Mouse (Mus musculus): Measurements from ENCODE around the gene Il25. TPM values are rescaled to one million over a fixed set of nuclear protein-coding genes. Genes with fewer than 3 reads are reported as not detected.
"Not testable (repeated sequence)": the region's sequence is repeated elsewhere in the genome, so short reads cannot be mapped to it uniquely, and the experiment has no call there.

The Il25 gene
- polyA plus RNA-seq, 1 experiment from 2014 or later, result not detected

GRCm38 (mm10) chr14:54947008-54947407 lies 14.5 kb downstream of the Il25 start:
- WGBS, result 90% methylated on average over 11 of the region's 11 CpGs

GRCm38 (mm10) chr14:54948781-54949180 lies 16.3 kb downstream of the Il25 start:
- 90% methylated on average over 9 of the region's 9 CpGs for WGBS
- H3K36me3 ChIP-seq (replicated peaks), result no peaks in the 10 kb centered on the region
- no peaks in the 10 kb centered on the region for H3K9me3 ChIP-seq
- H3K4me1 ChIP-seq, result no peaks in the 10 kb centered on the region
- no peak overlapping the region for H3K4me3 ChIP-seq
- H3K27ac ChIP-seq, result no peak overlapping the region
- H3K27me3 ChIP-seq (ENCODE audit: poor library complexity, severe bottlenecking), result no peaks in the 10 kb centered on the region; the same call in 1 of the 2 replicates
- no peak for DNase-seq (ENCODE audit: extremely low spot score, low spot score)

More at GRCm38 (mm10) chr14:54947008-54947407, 14.5 kb downstream of the Il25 start:
- not testable (repeated sequence) for H3K9me3 ChIP-seq; H3K4me3 ChIP-seq; H3K36me3 ChIP-seq (replicated peaks); H3K27me3 ChIP-seq (ENCODE audit: poor library complexity, severe bottlenecking); DNase-seq (ENCODE audit: extremely low spot score, low spot score); H3K4me1 ChIP-seq; H3K27ac ChIP-seq

- Histone ChIP-seq H3K4me3 (no peak overlapping the region), H3K9me3 (no peaks in the 10 kb centered on the region), H3K27me3 (ENCODE audit: poor library complexity, severe bottlenecking) (no peaks in the 10 kb centered on the region; the same call in 1 of the 2 replicates), H3K4me1 (no peaks in the 10 kb centered on the region), H3K36me3 (replicated peaks) (no peaks in the 10 kb centered on the region), H3K27ac (no peak overlapping the region)
- 64% methylated on average over 12 of the region's 12 CpGs for WGBS
- no peak for DNase-seq (ENCODE audit: extremely low spot score, low spot score)
These were observed 18.0 kb downstream of the Il25 start for GRCm38 (mm10) chr14:54950493-54950892.

GRCm38 (mm10) chr14:54951587-54951986 lies 19.1 kb downstream of the Il25 start:
- Histone ChIP-seq H3K27me3 (ENCODE audit: poor library complexity, severe bottlenecking) (no peaks in the 10 kb centered on the region; the same call in 1 of the 2 replicates), H3K27ac (no peak overlapping the region), H3K4me3 (no peak overlapping the region), H3K4me1 (no peaks in the 10 kb centered on the region), H3K36me3 (replicated peaks) (no peaks in the 10 kb centered on the region), H3K9me3 (no peaks in the 10 kb centered on the region)
- WGBS, result 90% methylated on average over 6 of the region's 6 CpGs
- no peak for DNase-seq (ENCODE audit: extremely low spot score, low spot score)

GRCm38 (mm10) chr14:54953664-54954206 lies 21.2 kb downstream of the Il25 start:
- 90% methylated on average over 8 of the region's 8 CpGs for WGBS

DNA sequence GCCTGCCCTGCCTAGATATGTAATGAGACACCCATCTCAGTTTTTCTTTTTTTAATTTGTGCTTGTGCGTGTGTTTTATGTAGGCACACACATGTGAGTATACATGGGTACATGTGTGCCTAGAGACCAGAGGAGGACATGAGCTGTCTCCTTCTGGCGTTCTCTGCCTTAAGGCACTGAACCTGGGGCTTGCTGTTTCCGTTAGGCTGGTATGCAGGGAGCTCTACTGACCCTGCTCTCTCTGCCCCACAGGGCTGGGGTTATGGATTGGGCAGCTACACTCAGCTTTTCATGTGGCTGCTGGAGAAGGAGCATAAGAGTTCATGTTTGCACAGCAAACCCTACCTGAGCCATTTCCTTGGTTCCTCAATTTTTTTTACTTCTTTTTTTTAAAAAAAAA lies 22.0 kb downstream of the Il25 start:
- Histone ChIP-seq H3K27ac (no peak overlapping the region), H3K27me3 (ENCODE audit: poor library complexity, severe bottlenecking) (no peaks in the 10 kb centered on the region; the same call in 1 of the 2 replicates), H3K4me1 (no peaks in the 10 kb centered on the region), H3K9me3 (no peaks in the 10 kb centered on the region), H3K4me3 (no peak overlapping the region), H3K36me3 (replicated peaks) (no peaks in the 10 kb centered on the region)
- 88% methylated on average over 3 of the region's 3 CpGs for WGBS
- no peak for DNase-seq (ENCODE audit: extremely low spot score, low spot score)

More at GRCm38 (mm10) chr14:54953664-54954206, 21.2 kb downstream of the Il25 start:
- no peak for DNase-seq (ENCODE audit: extremely low spot score, low spot score)
- no peaks in the 10 kb centered on the region for H3K9me3 ChIP-seq
- no peaks in the 10 kb centered on the region for H3K36me3 ChIP-seq (replicated peaks)
- H3K4me1 ChIP-seq, result no peaks in the 10 kb centered on the region
- H3K4me3 ChIP-seq, result no peak overlapping the region
- H3K27ac ChIP-seq, result no peak overlapping the region
- H3K27me3 ChIP-seq (ENCODE audit: poor library complexity, severe bottlenecking), result no peaks in the 10 kb centered on the region; the same call in 1 of the 2 replicates

DNA sequence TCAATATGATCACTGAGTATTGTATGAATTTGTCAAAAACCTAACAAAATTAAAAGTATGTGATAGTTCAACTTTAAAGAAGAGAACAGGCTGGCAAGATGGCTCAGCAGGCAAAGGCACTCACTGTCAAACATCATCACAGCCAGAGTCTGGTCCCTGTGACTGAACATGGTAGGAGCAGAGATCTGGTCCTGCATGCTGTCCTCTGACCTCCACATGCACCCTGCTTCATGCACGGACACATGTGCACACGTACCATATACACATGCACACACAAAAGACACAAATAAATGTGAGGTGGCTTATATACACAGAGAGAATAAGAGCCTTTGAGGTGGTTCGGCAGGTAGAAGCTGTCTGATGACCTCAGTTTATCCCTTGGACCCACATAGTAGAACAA lies 23.0 kb downstream of the Il25 start:
- Histone ChIP-seq H3K27ac (no peak overlapping the region), H3K9me3 (no peaks in the 10 kb centered on the region), H3K36me3 (replicated peaks) (no peaks in the 10 kb centered on the region), H3K4me1 (peaks cover under 1% of the 10 kb centered on the region; the same call in 1 of the 2 replicates), H3K27me3 (ENCODE audit: poor library complexity, severe bottlenecking) (no peaks in the 10 kb centered on the region), H3K4me3 (no peak overlapping the region)
- WGBS, result 85% methylated on average over 3 of the region's 3 CpGs
- no peak for DNase-seq (ENCODE audit: extremely low spot score, low spot score)

- Histone ChIP-seq H3K4me1 (peaks cover 6% of the 10 kb centered on the region; the same call in 1 of the 2 replicates), H3K27ac (no peak overlapping the region), H3K27me3 (ENCODE audit: poor library complexity, severe bottlenecking) (no peaks in the 10 kb centered on the region), H3K9me3 (no peaks in the 10 kb centered on the region), H3K4me3 (no peak overlapping the region), H3K36me3 (replicated peaks) (no peaks in the 10 kb centered on the region)
- 86% methylated on average over 9 of the region's 9 CpGs for WGBS
- no peak for DNase-seq (ENCODE audit: extremely low spot score, low spot score)
These were observed 24.0 kb downstream of the Il25 start for GRCm38 (mm10) chr14:54956533-54956932.

DNA sequence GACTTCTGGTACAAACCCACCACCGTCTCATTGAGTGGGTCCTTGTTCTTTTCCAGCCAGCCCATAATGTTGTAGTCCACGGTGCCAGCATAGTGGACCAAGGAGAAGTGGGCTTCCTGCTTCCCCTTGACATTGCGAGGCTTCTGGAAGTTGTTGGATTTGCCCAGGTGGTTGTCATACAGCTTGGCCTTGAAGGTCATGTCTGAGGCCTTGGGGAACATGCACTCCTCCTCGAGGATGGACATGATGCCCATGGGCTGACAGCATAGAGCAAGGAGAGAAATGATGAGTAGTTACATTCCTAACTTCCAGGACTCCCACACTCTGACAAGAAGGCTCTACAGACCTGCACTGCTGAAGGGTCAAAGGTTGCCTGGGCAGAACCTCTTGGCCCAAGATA lies 26.0 kb downstream of the Il25 start:
- 79% methylated on average over 4 of the region's 4 CpGs for WGBS
- Histone ChIP-seq H3K36me3 (replicated peaks) (no peaks in the 10 kb centered on the region), H3K27ac (no peak overlapping the region), H3K4me1 (peaks cover 6% of the 10 kb centered on the region; the same call in 1 of the 2 replicates), H3K9me3 (no peaks in the 10 kb centered on the region), H3K4me3 (no peak overlapping the region), H3K27me3 (ENCODE audit: poor library complexity, severe bottlenecking) (no peaks in the 10 kb centered on the region)
- no peak for DNase-seq (ENCODE audit: extremely low spot score, low spot score)

DNA sequence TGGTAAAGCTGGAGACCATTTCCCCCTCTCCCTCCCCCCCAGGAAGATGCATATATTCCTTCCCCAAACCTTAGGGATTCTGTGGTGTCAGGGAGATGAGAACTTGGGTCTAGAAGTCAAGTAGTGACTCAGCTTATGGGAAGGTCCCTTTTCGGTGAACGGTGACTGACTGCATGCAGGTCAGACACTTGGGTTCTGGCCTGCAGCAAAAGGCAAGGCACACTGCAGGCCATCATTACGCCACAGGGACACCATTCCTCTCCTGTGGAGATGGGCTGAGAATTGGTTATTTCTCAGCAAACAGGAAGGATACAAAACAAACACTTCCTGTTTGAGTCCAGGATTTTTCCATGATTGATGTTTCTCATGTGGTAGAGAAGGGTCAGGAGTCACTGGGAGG lies 26.7 kb downstream of the Il25 start:
- Histone ChIP-seq H3K4me3 (no peak overlapping the region), H3K36me3 (replicated peaks) (no peaks in the 10 kb centered on the region), H3K9me3 (no peaks in the 10 kb centered on the region), H3K27ac (no peak overlapping the region), H3K4me1 (peaks cover 6% of the 10 kb centered on the region; the same call in 1 of the 2 replicates), H3K27me3 (ENCODE audit: poor library complexity, severe bottlenecking) (no peaks in the 10 kb centered on the region)
- no peak for DNase-seq (ENCODE audit: extremely low spot score, low spot score)
- 91% methylated on average over 3 of the region's 3 CpGs for whole genome bisulfite sequencing

DNA sequence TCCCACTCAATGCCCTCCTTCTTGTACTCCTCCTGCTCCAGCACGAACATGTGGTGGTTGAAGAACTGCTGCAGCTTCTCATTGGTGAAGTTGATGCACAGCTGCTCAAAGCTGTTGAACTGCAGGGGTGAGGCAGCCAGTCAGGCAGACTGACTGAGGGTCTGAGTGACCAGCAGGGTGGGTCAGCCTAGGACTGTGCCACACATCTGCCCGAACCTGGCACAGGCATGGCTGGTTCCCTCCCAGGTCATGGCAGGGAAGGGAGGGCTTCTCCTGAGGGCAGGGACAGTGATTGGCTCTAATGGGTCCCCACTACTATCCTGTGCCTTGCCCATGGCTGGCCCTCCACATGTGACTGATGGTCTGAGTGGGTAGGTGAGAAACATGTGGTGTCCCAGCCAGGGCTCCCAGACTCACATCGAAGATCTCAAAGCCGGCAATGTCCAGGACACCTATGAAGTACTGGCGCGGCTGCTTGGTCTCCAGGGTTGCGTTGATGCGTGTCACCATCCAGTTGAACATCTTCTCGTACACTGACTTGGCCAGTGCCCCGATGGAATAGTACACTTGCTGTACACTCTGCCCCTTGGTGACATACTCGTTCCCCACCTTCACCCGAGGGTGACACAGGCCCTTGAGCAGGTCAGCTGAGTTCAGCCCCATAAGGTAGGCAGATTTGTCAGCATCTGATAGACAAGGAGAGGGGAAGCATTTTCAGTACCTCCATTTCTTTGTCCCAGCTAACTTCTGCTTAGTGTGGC lies 27.5 kb downstream of the Il25 start:
- not testable (repeated sequence) for H3K27ac ChIP-seq; H3K36me3 ChIP-seq (replicated peaks); DNase-seq (ENCODE audit: extremely low spot score, low spot score); H3K27me3 ChIP-seq (ENCODE audit: poor library complexity, severe bottlenecking); H3K4me3 ChIP-seq; H3K4me1 ChIP-seq; H3K9me3 ChIP-seq
- 93% methylated on average over 12 of the region's 12 CpGs for WGBS

DNA sequence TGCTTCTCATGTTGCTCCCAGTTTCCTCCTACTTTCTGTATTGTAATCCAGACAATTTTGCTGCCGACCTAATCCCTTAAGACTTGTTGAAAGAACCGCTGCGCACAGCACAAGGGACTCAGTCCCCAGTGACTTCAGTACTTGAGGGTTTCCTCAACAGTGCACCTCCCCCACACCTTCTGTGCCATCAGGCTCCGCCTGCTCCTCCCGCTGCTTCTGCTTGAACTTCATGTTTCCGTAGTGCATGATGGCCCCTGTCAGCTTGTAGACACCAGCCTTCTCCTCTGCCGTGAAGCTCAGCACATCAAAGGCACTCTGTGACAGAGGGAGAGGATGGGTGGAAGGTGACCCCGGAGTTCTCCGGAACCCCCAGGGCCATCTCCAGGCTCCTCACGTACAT lies 28.3 kb downstream of the Il25 start:
- 79% methylated on average over 10 of the region's 10 CpGs for WGBS
- no peaks in the 10 kb centered on the region for H3K36me3 ChIP-seq (replicated peaks)
- no peak overlapping the region for H3K27ac ChIP-seq
- H3K27me3 ChIP-seq (ENCODE audit: poor library complexity, severe bottlenecking), result no peaks in the 10 kb centered on the region
- H3K4me3 ChIP-seq, result no peak overlapping the region
- peaks cover 6% of the 10 kb centered on the region; the same call in 1 of the 2 replicates for H3K4me1 ChIP-seq
- DNase-seq (ENCODE audit: extremely low spot score, low spot score), result no peak
- H3K9me3 ChIP-seq, result no peaks in the 10 kb centered on the region

DNA sequence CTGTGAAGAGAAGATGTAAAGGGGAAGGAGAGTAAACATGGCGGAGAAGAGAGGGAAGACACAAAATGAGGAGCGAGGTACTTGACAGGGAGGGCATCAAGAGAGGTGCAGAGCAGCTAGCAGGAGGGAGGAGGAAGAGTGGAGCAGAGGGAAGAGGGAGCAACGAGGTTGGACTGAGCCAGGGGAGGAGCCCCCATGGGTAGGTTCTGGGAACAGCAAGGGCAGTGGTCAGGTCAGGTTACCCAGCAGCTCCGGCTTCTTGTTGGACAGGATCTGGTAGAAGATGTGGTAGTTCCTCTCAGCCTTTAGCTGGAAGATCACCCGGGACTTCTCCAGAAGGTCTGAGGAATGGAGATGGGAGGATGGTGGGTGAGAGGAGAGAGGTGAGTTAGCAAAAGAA lies 29.0 kb downstream of the Il25 start:
- no peaks in the 10 kb centered on the region for H3K9me3 ChIP-seq
- 84% methylated on average over 5 of the region's 5 CpGs for WGBS
- peaks cover 6% of the 10 kb centered on the region; the same call in 1 of the 2 replicates for H3K4me1 ChIP-seq
- no peak overlapping the region for H3K4me3 ChIP-seq
- no peak for DNase-seq (ENCODE audit: extremely low spot score, low spot score)
- no peaks in the 10 kb centered on the region for H3K27me3 ChIP-seq (ENCODE audit: poor library complexity, severe bottlenecking)
- no peaks in the 10 kb centered on the region for H3K36me3 ChIP-seq (replicated peaks)
- H3K27ac ChIP-seq, result no peak overlapping the region

Measured in forebrain, embryonic 10.5 days (tissue).